Mouse (Mus musculus): ENCODE measurements around the gene Lmntd1. TPM values are rescaled to one million over a fixed set of nuclear protein-coding genes. Genes with fewer than 3 reads are reported as not detected.

Lmntd1 gene
- 0.12 and 0.32 TPM in 2 replicates for polyA plus RNA-seq (2012; rRNA removed; ENCODE audit: low replicate concordance)

DNA sequence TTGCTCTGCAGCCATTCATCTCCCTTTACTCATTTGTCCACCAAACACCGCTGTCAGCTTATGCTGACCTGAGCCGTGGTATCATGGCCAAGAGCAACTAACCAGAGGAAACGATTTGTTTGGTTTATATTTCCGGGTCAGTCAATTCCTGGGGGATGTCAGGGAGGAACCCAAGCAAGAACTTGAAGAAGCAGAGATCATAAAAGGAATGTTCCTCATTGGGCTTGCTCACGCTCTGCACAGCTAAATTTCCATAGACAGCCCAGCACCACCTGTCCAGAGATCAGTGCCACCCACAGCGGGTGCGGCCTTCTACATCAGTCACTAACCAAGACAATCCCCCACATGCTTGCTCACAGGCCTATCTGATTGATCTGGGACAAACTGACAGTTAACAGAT, at the start of gene Lmntd1:
Gene Lmntd1 (minus strand): TSS at position 101 of the 400 bp plus-strand sequence.

DNA sequence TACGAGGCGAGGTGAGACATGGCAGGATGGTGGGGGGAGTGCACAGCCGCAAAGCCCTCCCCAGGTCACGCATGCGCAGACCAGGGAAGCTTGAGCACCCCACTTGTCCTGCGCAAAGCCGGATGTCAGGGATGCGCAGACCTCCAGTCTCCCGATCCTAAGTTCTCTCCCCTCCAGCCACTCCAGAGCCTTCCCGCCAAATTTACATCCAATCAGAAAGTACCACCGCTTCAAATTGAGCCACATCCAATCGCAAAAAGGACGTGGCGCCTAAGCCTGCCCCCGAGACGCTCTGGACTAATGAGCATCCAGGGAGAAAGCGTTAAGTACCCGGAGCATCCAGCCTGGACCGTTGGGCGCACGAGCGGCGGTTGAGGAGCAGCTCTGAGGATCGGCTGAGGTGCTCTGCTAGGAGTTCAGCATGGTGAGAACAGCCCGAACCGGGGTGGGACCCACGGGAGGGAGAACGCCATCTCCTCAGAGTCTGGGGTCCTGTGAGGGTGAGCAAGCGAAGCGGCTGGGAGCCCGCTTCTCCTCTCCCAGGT, 1.6 kb upstream of the Lmntd1 start, which contains the start of gene Tuba3b:
Gene Tuba3b (plus strand): TSS at position 92 of the 545 bp plus-strand sequence.

Other genes with a start within 250 kb of the Lmntd1 start
- not detected in 2 replicates for gene Tuba3b, start 1.4 kb upstream of the Lmntd1 start, polyA plus RNA-seq (2012; rRNA removed; ENCODE audit: low replicate concordance)
- gene Rassf8, start 132.4 kb upstream of the Lmntd1 start, polyA plus RNA-seq (2012; rRNA removed; ENCODE audit: low replicate concordance): 13.0 and 21.3 TPM in 2 replicates